Mouse (Mus musculus): Measurements from ENCODE around the gene Igf1r. TPM values are rescaled to one million over a fixed set of nuclear protein-coding genes. Genes with fewer than 3 reads are reported as not detected.

Gene Igf1r
- polyA plus RNA-seq, 1 experiment from 2014 or later: 36.8 TPM

- 91% methylated on average over 7 of the region's 7 CpGs for WGBS
Measured at GRCm38 (mm10) chr7:68211883-68212282, 259.3 kb downstream of the Igf1r start.

GRCm38 (mm10) chr7:68213842-68214241 is 261.2 kb downstream of the Igf1r start:
- Histone ChIP-seq H3K4me3 (no peak overlapping the region), H3K9me3 (no peaks in the 10 kb centered on the region), H3K4me1 (no peaks in the 10 kb centered on the region), H3K9ac (no peak overlapping the region), H3K36me3 (peaks cover 98% of the 10 kb centered on the region), H3K27me3 (no peaks in the 10 kb centered on the region), H3K4me2 (replicated peaks) (no peak overlapping the region), H3K27ac (no peak overlapping the region)
- 85% methylated on average over 5 of the region's 5 CpGs for WGBS
- ATAC-seq (ENCODE audit: low FRiP score, low read depth): no peak

More at GRCm38 (mm10) chr7:68211883-68212282, 259.3 kb downstream of the Igf1r start:
- no peaks in the 10 kb centered on the region for H3K4me1 ChIP-seq
- ATAC-seq (ENCODE audit: low FRiP score, low read depth): no peak
- peaks cover 98% of the 10 kb centered on the region for H3K36me3 ChIP-seq
- no peak overlapping the region for H3K9ac ChIP-seq
- H3K27ac ChIP-seq: no peak overlapping the region
- H3K27me3 ChIP-seq: no peaks in the 10 kb centered on the region
- H3K9me3 ChIP-seq: no peaks in the 10 kb centered on the region
- H3K4me2 ChIP-seq (replicated peaks): no peak overlapping the region
- no peak overlapping the region for H3K4me3 ChIP-seq

GRCm38 (mm10) chr7:68215522-68216070 is 263.0 kb downstream of the Igf1r start:
- Histone ChIP-seq H3K36me3 (peaks cover 98% of the 10 kb centered on the region), H3K27me3 (no peaks in the 10 kb centered on the region), H3K4me1 (peaks cover 5% of the 10 kb centered on the region; the same call in 1 of the 2 replicates), H3K9ac (no peak overlapping the region), H3K4me2 (replicated peaks) (no peak overlapping the region), H3K27ac (no peak overlapping the region), H3K4me3 (no peak overlapping the region), H3K9me3 (no peaks in the 10 kb centered on the region)
- WGBS: 87% methylated on average over 18 of the region's 18 CpGs
- no peak for ATAC-seq (ENCODE audit: low FRiP score, low read depth)

- Histone ChIP-seq H3K27ac (no peak overlapping the region), H3K36me3 (peaks cover 91% of the 10 kb centered on the region), H3K9me3 (no peaks in the 10 kb centered on the region), H3K4me2 (replicated peaks) (no peak overlapping the region), H3K4me3 (no peak overlapping the region), H3K4me1 (peaks cover 28% of the 10 kb centered on the region), H3K9ac (no peak overlapping the region), H3K27me3 (no peaks in the 10 kb centered on the region)
- WGBS: 91% methylated on average over 11 of the region's 11 CpGs
- no peak for ATAC-seq (ENCODE audit: low FRiP score, low read depth)
Measured at GRCm38 (mm10) chr7:68218879-68219278, 266.3 kb downstream of the Igf1r start.

GRCm38 (mm10) chr7:68221677-68222230 is 269.1 kb downstream of the Igf1r start:
- H3K9ac ChIP-seq: no peak overlapping the region
- no peak for ATAC-seq (ENCODE audit: low FRiP score, low read depth)
- no peaks in the 10 kb centered on the region for H3K27me3 ChIP-seq
- WGBS: 88% methylated on average over 9 of the region's 9 CpGs
- H3K4me3 ChIP-seq: no peak overlapping the region
- peaks cover 36% of the 10 kb centered on the region for H3K4me1 ChIP-seq
- peaks cover 88% of the 10 kb centered on the region for H3K36me3 ChIP-seq
- H3K4me2 ChIP-seq (replicated peaks): no peak overlapping the region
- no peaks in the 10 kb centered on the region for H3K9me3 ChIP-seq
- H3K27ac ChIP-seq: no peak overlapping the region

- Histone ChIP-seq H3K9ac (0 out of 2 replicates have a peak overlapping the region, but pooled peaks have one; percentile 26), H3K9me3 (no peaks in the 10 kb centered on the region), H3K27ac (peak overlapping the region; percentile 29; the same call in 1 of the 2 replicates), H3K4me2 (replicated peaks) (no peak overlapping the region), H3K36me3 (peaks cover 86% of the 10 kb centered on the region), H3K4me3 (no peak overlapping the region), H3K4me1 (peaks cover 43% of the 10 kb centered on the region), H3K27me3 (no peaks in the 10 kb centered on the region)
- WGBS: 32% methylated on average over 13 of the region's 13 CpGs
- peak; percentile 70 for ATAC-seq (ENCODE audit: low FRiP score, low read depth)
Measured at GRCm38 (mm10) chr7:68223356-68223808, 270.8 kb downstream of the Igf1r start.

- no peak overlapping the region for H3K9ac ChIP-seq
- peak overlapping the region; percentile 29; the same call in 1 of the 2 replicates for H3K27ac ChIP-seq
- no peaks in the 10 kb centered on the region for H3K9me3 ChIP-seq
- H3K27me3 ChIP-seq: no peaks in the 10 kb centered on the region
- no peak overlapping the region for H3K4me2 ChIP-seq (replicated peaks)
- H3K36me3 ChIP-seq: peaks cover 84% of the 10 kb centered on the region
- H3K4me3 ChIP-seq: no peak overlapping the region
- ATAC-seq (ENCODE audit: low FRiP score, low read depth): no peak
- WGBS: 60% methylated on average over 5 of the region's 5 CpGs
- H3K4me1 ChIP-seq: peaks cover 48% of the 10 kb centered on the region
Measured at GRCm38 (mm10) chr7:68224006-68224405, 271.4 kb downstream of the Igf1r start.

- Histone ChIP-seq H3K36me3 (peaks cover 85% of the 10 kb centered on the region), H3K9me3 (no peaks in the 10 kb centered on the region), H3K9ac (no peak overlapping the region), H3K27me3 (no peaks in the 10 kb centered on the region), H3K4me1 (peaks cover 43% of the 10 kb centered on the region), H3K27ac (no peak overlapping the region), H3K4me3 (no peak overlapping the region), H3K4me2 (replicated peaks) (no peak overlapping the region)
- ATAC-seq (ENCODE audit: low FRiP score, low read depth): no peak
- WGBS: 89% methylated on average over 9 of the region's 9 CpGs
Measured at GRCm38 (mm10) chr7:68225427-68226054, 272.9 kb downstream of the Igf1r start.

- no peaks in the 10 kb centered on the region for H3K9me3 ChIP-seq
- no peak overlapping the region for H3K9ac ChIP-seq
- no peak overlapping the region for H3K27ac ChIP-seq
- no peaks in the 10 kb centered on the region for H3K27me3 ChIP-seq
- no peak for ATAC-seq (ENCODE audit: low FRiP score, low read depth)
- WGBS: 82% methylated on average over 11 of the region's 11 CpGs
- peaks cover 82% of the 10 kb centered on the region for H3K36me3 ChIP-seq
- peaks cover 35% of the 10 kb centered on the region for H3K4me1 ChIP-seq
- H3K4me3 ChIP-seq: no peak overlapping the region
- no peak overlapping the region for H3K4me2 ChIP-seq (replicated peaks)
Measured at GRCm38 (mm10) chr7:68227021-68227420, 274.4 kb downstream of the Igf1r start.

- peaks cover 76% of the 10 kb centered on the region for H3K36me3 ChIP-seq
- no peaks in the 10 kb centered on the region for H3K9me3 ChIP-seq
- peaks cover 35% of the 10 kb centered on the region for H3K4me1 ChIP-seq
- H3K4me3 ChIP-seq: no peak overlapping the region
- no peaks in the 10 kb centered on the region for H3K27me3 ChIP-seq
- no peak for ATAC-seq (ENCODE audit: low FRiP score, low read depth)
- H3K9ac ChIP-seq: no peak overlapping the region
- WGBS: 77% methylated on average over 4 of the region's 4 CpGs
- H3K27ac ChIP-seq: no peak overlapping the region
- no peak overlapping the region for H3K4me2 ChIP-seq (replicated peaks)
Measured at GRCm38 (mm10) chr7:68227621-68228020, 275.0 kb downstream of the Igf1r start.

- 28% methylated on average over 6 of the region's 6 CpGs for WGBS
- Histone ChIP-seq H3K4me2 (replicated peaks) (no peak overlapping the region), H3K27me3 (no peaks in the 10 kb centered on the region), H3K4me1 (peaks cover 32% of the 10 kb centered on the region), H3K4me3 (no peak overlapping the region), H3K9ac (no peak overlapping the region), H3K9me3 (no peaks in the 10 kb centered on the region), H3K36me3 (peaks cover 73% of the 10 kb centered on the region), H3K27ac (no peak overlapping the region; the same call in 1 of the 2 replicates)
- no peak for ATAC-seq (ENCODE audit: low FRiP score, low read depth)
Measured at GRCm38 (mm10) chr7:68228491-68228890, 275.9 kb downstream of the Igf1r start.

GRCm38 (mm10) chr7:68230831-68231230 is 278.2 kb downstream of the Igf1r start:
- Histone ChIP-seq H3K4me2 (replicated peaks) (no peak overlapping the region), H3K9ac (no peak overlapping the region), H3K27me3 (no peaks in the 10 kb centered on the region), H3K27ac (no peak overlapping the region), H3K9me3 (no peaks in the 10 kb centered on the region), H3K4me1 (peaks cover 29% of the 10 kb centered on the region), H3K36me3 (peaks cover 53% of the 10 kb centered on the region), H3K4me3 (no peak overlapping the region)
- no peak for ATAC-seq (ENCODE audit: low FRiP score, low read depth)
- WGBS: 91% methylated on average over 9 of the region's 9 CpGs

Measured in limb, embryonic 13.5 days (tissue).